Mouse (Mus musculus): Measurements from ENCODE around the gene Sod3. TPM values are rescaled to one million over a fixed set of nuclear protein-coding genes. Genes with fewer than 3 reads are reported as not detected.

Gene Sod3
- polyA plus RNA-seq, 1 experiment from 2014 or later = 1.6 TPM

DNA sequence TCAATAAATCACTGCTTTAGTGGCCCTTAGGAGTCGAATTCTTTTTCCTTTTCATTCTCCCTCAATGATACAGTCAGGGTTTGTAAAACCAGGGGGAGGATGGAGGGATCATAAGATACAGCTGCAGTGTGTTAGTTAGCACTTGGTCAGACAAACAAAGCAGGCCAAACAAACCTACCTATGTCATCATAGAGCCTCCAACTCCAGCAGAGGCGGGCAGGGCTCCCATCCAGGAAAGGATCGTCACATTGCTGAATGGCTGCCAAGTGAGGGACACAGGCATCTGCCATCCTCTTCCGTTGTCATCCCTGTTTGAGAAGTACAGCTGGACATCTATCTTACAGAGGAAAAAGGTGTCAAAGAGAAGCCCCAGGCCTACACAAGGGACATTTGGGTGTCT lies 9.2 kb upstream of the Sod3 start:
- ATAC-seq = no peak
- H3K4me1 ChIP-seq (ENCODE audit: control insufficient read depth, insufficient read depth, low read length) = peaks cover 14% of the 10 kb centered on the region
- no peaks in the 10 kb centered on the region for H3K9me3 ChIP-seq (ENCODE audit: control insufficient read depth, low read length)
- 53% methylated on average over 4 of the region's 4 CpGs for WGBS
- no peak overlapping the region for H3K4me3 ChIP-seq (ENCODE audit: low read length)
- H3K27me3 ChIP-seq (replicated peaks; ENCODE audit: control insufficient read depth, insufficient read depth, low read length) = no peaks in the 10 kb centered on the region
- H3K4me2 ChIP-seq (ENCODE audit: low read depth, low read length) = no peak overlapping the region
- no peak overlapping the region for H3K9ac ChIP-seq (ENCODE audit: low read depth, low read length)
- no peaks in the 10 kb centered on the region for H3K36me3 ChIP-seq (ENCODE audit: control insufficient read depth, insufficient read depth, low read length)
- no peak overlapping the region for H3K27ac ChIP-seq (ENCODE audit: low read length)

DNA sequence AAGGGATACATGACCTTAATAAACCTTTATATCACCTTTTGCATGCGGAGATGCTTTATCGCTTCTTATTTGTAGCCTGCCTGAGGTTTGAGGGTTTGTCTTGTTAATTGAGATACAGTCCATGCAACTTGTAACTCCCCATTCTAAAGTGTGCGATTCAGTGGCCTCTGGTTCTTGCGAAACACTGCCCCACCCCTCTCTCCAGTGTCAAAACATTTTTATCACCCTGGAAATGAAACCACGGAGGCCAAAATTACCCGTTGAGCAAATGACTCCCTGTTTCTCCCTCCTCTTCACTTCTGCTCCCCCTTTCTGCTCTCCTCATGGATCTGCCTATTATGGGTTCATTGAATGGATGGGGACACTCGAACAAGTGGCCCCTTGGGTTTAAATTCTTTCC lies 8.0 kb upstream of the Sod3 start:
- H3K4me3 ChIP-seq (ENCODE audit: low read length) = no peak overlapping the region
- H3K9ac ChIP-seq (ENCODE audit: low read depth, low read length) = no peak overlapping the region
- no peaks in the 10 kb centered on the region for H3K27me3 ChIP-seq (replicated peaks; ENCODE audit: control insufficient read depth, insufficient read depth, low read length)
- H3K4me2 ChIP-seq (ENCODE audit: low read depth, low read length) = no peak overlapping the region
- 75% methylated on average over 7 of the region's 7 CpGs for WGBS
- no peaks in the 10 kb centered on the region for H3K9me3 ChIP-seq (ENCODE audit: control insufficient read depth, low read length)
- no peak for ATAC-seq
- H3K36me3 ChIP-seq (ENCODE audit: control insufficient read depth, insufficient read depth, low read length) = no peaks in the 10 kb centered on the region
- H3K27ac ChIP-seq (ENCODE audit: low read length) = no peak overlapping the region
- H3K4me1 ChIP-seq (ENCODE audit: control insufficient read depth, insufficient read depth, low read length) = peaks cover 18% of the 10 kb centered on the region

DNA sequence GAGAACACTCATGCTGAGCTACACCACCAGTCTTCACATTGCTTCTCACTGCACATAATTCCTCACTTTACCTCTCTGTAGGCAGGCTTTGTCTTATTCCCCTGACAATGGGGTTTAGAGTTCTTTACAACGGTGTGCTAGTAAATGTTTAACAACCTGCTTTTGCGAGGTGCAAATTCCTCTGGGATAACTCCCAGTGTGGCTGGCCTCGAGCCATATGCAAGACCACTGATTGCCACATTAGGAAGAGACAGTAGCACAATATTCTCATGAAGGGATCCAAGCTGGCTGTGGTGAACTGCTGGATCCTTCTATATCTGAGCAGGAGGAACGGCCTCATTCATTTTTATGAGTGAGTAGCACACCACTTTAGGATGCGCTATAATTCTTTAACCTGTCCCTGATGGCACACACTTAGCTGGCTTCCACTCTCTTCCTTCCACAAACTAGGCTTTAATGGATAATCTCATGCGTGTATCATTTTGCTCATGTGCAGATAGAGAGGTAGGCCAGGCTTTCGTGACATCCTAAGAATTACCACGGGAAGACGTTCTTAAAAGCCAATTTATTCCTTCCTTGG lies 6.3 kb upstream of the Sod3 start:
- Histone ChIP-seq H3K27ac (ENCODE audit: low read length) (peak overlapping the region; percentile 65), H3K9me3 (ENCODE audit: control insufficient read depth, low read length) (no peaks in the 10 kb centered on the region), H3K4me3 (ENCODE audit: low read length) (no peak overlapping the region), H3K4me1 (ENCODE audit: control insufficient read depth, insufficient read depth, low read length) (peaks cover 19% of the 10 kb centered on the region), H3K4me2 (ENCODE audit: low read depth, low read length) (no peak overlapping the region), H3K27me3 (replicated peaks; ENCODE audit: control insufficient read depth, insufficient read depth, low read length) (no peaks in the 10 kb centered on the region), H3K9ac (ENCODE audit: low read depth, low read length) (no peak overlapping the region), H3K36me3 (ENCODE audit: control insufficient read depth, insufficient read depth, low read length) (no peaks in the 10 kb centered on the region)
- ATAC-seq = peak; percentile 62
- 43% methylated on average over 9 of the region's 9 CpGs for WGBS

GRCm38 (mm10) chr5:52358120-52358519 lies 5.5 kb upstream of the Sod3 start:
- H3K9ac ChIP-seq (ENCODE audit: low read depth, low read length) = no peak overlapping the region
- 58% methylated on average over 6 of the region's 6 CpGs for WGBS
- H3K36me3 ChIP-seq (ENCODE audit: control insufficient read depth, insufficient read depth, low read length) = no peaks in the 10 kb centered on the region
- H3K27me3 ChIP-seq (replicated peaks; ENCODE audit: control insufficient read depth, insufficient read depth, low read length) = no peaks in the 10 kb centered on the region
- H3K4me3 ChIP-seq (ENCODE audit: low read length) = no peak overlapping the region
- H3K4me1 ChIP-seq (ENCODE audit: control insufficient read depth, insufficient read depth, low read length) = peaks cover 20% of the 10 kb centered on the region
- ATAC-seq = no peak
- H3K4me2 ChIP-seq (ENCODE audit: low read depth, low read length) = no peak overlapping the region
- H3K9me3 ChIP-seq (ENCODE audit: control insufficient read depth, low read length) = no peaks in the 10 kb centered on the region
- no peak overlapping the region for H3K27ac ChIP-seq (ENCODE audit: low read length)

DNA sequence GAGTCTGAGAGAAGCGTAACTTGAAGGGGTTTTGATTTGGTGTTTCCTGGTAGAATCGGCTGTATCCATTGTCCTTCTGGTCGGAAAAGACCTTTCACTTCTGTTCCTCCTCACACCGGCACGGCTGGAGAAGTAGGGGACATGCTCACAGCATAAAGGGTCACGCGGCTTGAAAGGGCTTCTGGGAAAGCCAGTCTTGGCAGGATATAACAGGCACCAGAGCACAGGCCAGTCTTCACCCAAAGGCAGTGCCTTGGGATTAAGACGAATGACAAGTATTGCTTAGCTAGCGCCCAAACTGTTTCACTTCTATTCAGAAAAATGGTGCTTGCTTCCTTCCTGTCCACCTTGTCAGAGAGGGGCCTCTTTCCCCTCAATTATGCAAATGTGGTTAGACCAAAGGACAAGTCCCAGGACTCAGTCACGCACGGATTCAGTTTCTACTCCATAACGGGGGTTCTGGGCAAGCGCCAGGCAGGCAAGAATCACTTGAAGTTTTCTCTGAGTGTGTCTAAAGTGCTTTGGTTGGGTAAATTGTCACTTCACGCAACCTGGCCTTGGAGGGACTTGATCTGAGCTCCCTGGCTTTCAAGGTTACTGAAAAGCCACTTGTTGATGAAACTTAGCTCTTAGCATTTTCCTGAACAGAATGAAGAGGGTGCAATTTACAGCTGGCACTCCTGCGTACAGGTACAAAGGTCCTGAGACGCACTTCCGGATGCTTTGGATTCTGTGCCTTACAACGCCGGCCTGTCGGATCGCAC lies 3.1 kb upstream of the Sod3 start:
- peak; percentile 89 for ATAC-seq
- Histone ChIP-seq H3K4me1 (ENCODE audit: control insufficient read depth, insufficient read depth, low read length) (peaks cover 30% of the 10 kb centered on the region), H3K9ac (ENCODE audit: low read depth, low read length) (peak overlapping the region; percentile 55), H3K4me2 (ENCODE audit: low read depth, low read length) (peak overlapping the region; percentile 32), H3K9me3 (ENCODE audit: control insufficient read depth, low read length) (no peaks in the 10 kb centered on the region), H3K27ac (ENCODE audit: low read length) (peak overlapping the region; percentile 89), H3K36me3 (ENCODE audit: control insufficient read depth, insufficient read depth, low read length) (no peaks in the 10 kb centered on the region), H3K4me3 (ENCODE audit: low read length) (peak overlapping the region; percentile 22; the same call in 1 of the 2 replicates), H3K27me3 (replicated peaks; ENCODE audit: control insufficient read depth, insufficient read depth, low read length) (no peaks in the 10 kb centered on the region)
- 47% methylated on average over 21 of the region's 21 CpGs for WGBS

GRCm38 (mm10) chr5:52362776-52363467 lies 669 bp upstream of the Sod3 start:
- 72% methylated on average over 6 of the region's 6 CpGs for WGBS
- H3K4me2 ChIP-seq (ENCODE audit: low read depth, low read length) = no peak overlapping the region
- H3K9ac ChIP-seq (ENCODE audit: low read depth, low read length) = no peak overlapping the region
- no peak overlapping the region for H3K4me3 ChIP-seq (ENCODE audit: low read length)
- H3K27me3 ChIP-seq (replicated peaks; ENCODE audit: control insufficient read depth, insufficient read depth, low read length) = no peaks in the 10 kb centered on the region
- H3K4me1 ChIP-seq (ENCODE audit: control insufficient read depth, insufficient read depth, low read length) = peaks cover 16% of the 10 kb centered on the region
- no peaks in the 10 kb centered on the region for H3K36me3 ChIP-seq (ENCODE audit: control insufficient read depth, insufficient read depth, low read length)
- no peak overlapping the region for H3K27ac ChIP-seq (ENCODE audit: low read length)
- no peaks in the 10 kb centered on the region for H3K9me3 ChIP-seq (ENCODE audit: control insufficient read depth, low read length)
- ATAC-seq = no peak

DNA sequence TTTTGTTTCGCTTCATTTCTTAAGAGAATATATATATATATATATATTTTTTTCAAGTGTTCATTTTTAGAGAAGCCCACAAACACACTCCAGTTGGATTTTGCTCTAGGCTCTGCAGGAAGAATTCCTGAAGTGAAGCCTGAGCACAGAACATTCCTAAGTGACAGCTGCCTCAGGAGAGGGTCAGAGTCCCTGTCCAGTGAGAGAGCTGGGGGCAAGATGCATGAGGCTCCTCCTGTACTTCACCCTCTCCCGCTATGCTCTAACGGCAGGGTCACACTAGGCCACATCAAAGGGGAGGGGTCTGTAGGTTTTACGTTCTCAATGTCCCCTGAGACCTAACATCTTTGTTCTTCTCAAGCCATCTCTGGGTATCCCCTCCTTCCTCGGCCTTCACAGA lies 930 bp downstream of the Sod3 start:
- Histone ChIP-seq H3K27ac (ENCODE audit: low read length) (no peak overlapping the region), H3K4me3 (ENCODE audit: low read length) (no peak overlapping the region), H3K4me1 (ENCODE audit: control insufficient read depth, insufficient read depth, low read length) (peaks cover 16% of the 10 kb centered on the region), H3K9me3 (ENCODE audit: control insufficient read depth, low read length) (no peaks in the 10 kb centered on the region), H3K4me2 (ENCODE audit: low read depth, low read length) (no peak overlapping the region), H3K9ac (ENCODE audit: low read depth, low read length) (no peak overlapping the region), H3K27me3 (replicated peaks; ENCODE audit: control insufficient read depth, insufficient read depth, low read length) (no peaks in the 10 kb centered on the region), H3K36me3 (ENCODE audit: control insufficient read depth, insufficient read depth, low read length) (no peaks in the 10 kb centered on the region)
- WGBS = 60% methylated on average over 5 of the region's 5 CpGs
- no peak for ATAC-seq

GRCm38 (mm10) chr5:52365930-52366329 lies 2.3 kb downstream of the Sod3 start:
- Histone ChIP-seq H3K36me3 (ENCODE audit: control insufficient read depth, insufficient read depth, low read length) (no peaks in the 10 kb centered on the region), H3K9ac (ENCODE audit: low read depth, low read length) (no peak overlapping the region), H3K4me3 (ENCODE audit: low read length) (no peak overlapping the region), H3K27ac (ENCODE audit: low read length) (no peak overlapping the region), H3K4me1 (ENCODE audit: control insufficient read depth, insufficient read depth, low read length) (peaks cover 10% of the 10 kb centered on the region), H3K27me3 (replicated peaks; ENCODE audit: control insufficient read depth, insufficient read depth, low read length) (no peaks in the 10 kb centered on the region), H3K9me3 (ENCODE audit: control insufficient read depth, low read length) (no peaks in the 10 kb centered on the region), H3K4me2 (ENCODE audit: low read depth, low read length) (no peak overlapping the region)
- WGBS = 81% methylated on average over 5 of the region's 5 CpGs
- no peak for ATAC-seq

- Histone ChIP-seq H3K4me1 (ENCODE audit: control insufficient read depth, insufficient read depth, low read length) (peaks cover 10% of the 10 kb centered on the region), H3K4me3 (ENCODE audit: low read length) (no peak overlapping the region), H3K9ac (ENCODE audit: low read depth, low read length) (no peak overlapping the region), H3K27me3 (replicated peaks; ENCODE audit: control insufficient read depth, insufficient read depth, low read length) (no peaks in the 10 kb centered on the region), H3K9me3 (ENCODE audit: control insufficient read depth, low read length) (no peaks in the 10 kb centered on the region), H3K36me3 (ENCODE audit: control insufficient read depth, insufficient read depth, low read length) (no peaks in the 10 kb centered on the region), H3K27ac (ENCODE audit: low read length) (no peak overlapping the region), H3K4me2 (ENCODE audit: low read depth, low read length) (no peak overlapping the region)
- WGBS = 74% methylated on average over 2 of the region's 2 CpGs
- ATAC-seq = no peak
Measured at GRCm38 (mm10) chr5:52366661-52367060, 3.1 kb downstream of the Sod3 start.
